Mouse (Mus musculus): ENCODE results near the gene Ric8a.

- no peak for TF ChIP-seq CTCF (IDR thresholded peaks at IDR 0.05; ENCODE audit: low read depth, low read length)
- no peak for TF ChIP-seq POLR2A (IDR thresholded peaks at IDR 0.05; ENCODE audit: borderline replicate concordance, low read depth, low read length)
These were observed 50.9 kb downstream of the Ric8a start for GRCm38 (mm10) chr7:140907697-140908096.
